Mouse (Mus musculus): ENCODE data around the gene Egln1.

The Egln1 gene

GRCm38 (mm10) chr8:124909936-124910335, 39.2 kb downstream of the Egln1 start:
- intact Hi-C loops (cut with DNase I): loop anchor here (5.0 kb wide), 1 partner anchor 37 kb away; the partner anchor contains the start of gene Egln1

GRCm38 (mm10) chr8:124905482-124905881, 43.6 kb downstream of the Egln1 start:
- intact Hi-C loops (cut with DNase I): loop anchor here (5.0 kb wide), 1 partner anchor 42 kb away; the partner anchor contains the start of gene Egln1

- intact Hi-C loops (cut with DNase I): no loop called here
Measured at GRCm38 (mm10) chr8:124903198-124903597, 45.9 kb downstream of the Egln1 start.

- intact Hi-C loops (cut with DNase I): loop anchor here (5.0 kb wide), 2 partner anchors 36 to 134 kb away; partner anchors contain the start of genes 2810004N23Rik and Gnpat
Measured at GRCm38 (mm10) chr8:124898251-124898905, 50.7 kb downstream of the Egln1 start.

GRCm38 (mm10) chr8:124897386-124898250, 51.5 kb downstream of the Egln1 start, which contains the start of the genes Exoc8 and Sprtn:
Gene Exoc8 (minus strand): TSS chr8:124897705.
Gene Sprtn (plus strand): TSS chr8:124897886.
- intact Hi-C loops (cut with DNase I): loop anchor here (5.0 kb wide), 2 partner anchors 35 to 135 kb away; partner anchors contain the start of genes 2810004N23Rik and Gnpat

GRCm38 (mm10) chr8:124896632-124897385, 52.3 kb downstream of the Egln1 start:
- intact Hi-C loops (cut with DNase I): loop anchor here (5.0 kb wide), 2 partner anchors 35 to 135 kb away; partner anchors contain the start of genes 2810004N23Rik and Gnpat

- intact Hi-C loops (cut with DNase I): loop anchor here (5.0 kb wide), 2 partner anchors 34 to 136 kb away; partner anchors contain the start of genes 2810004N23Rik and Gnpat
Measured at GRCm38 (mm10) chr8:124896010-124896631, 53.0 kb downstream of the Egln1 start.

GRCm38 (mm10) chr8:124892596-124892995, 56.5 kb downstream of the Egln1 start:
- intact Hi-C loops (cut with DNase I): no loop called here

- intact Hi-C loops (cut with DNase I): no loop called here
Measured at GRCm38 (mm10) chr8:124888385-124888784, 60.7 kb downstream of the Egln1 start.

- intact Hi-C loops (cut with DNase I): no loop called here
Measured at GRCm38 (mm10) chr8:124878946-124879526, 70.1 kb downstream of the Egln1 start.

GRCm38 (mm10) chr8:124878141-124878540, 71.0 kb downstream of the Egln1 start:
- intact Hi-C loops (cut with DNase I): no loop called here

GRCm38 (mm10) chr8:124872690-124873089, 76.4 kb downstream of the Egln1 start:
- intact Hi-C loops (cut with DNase I): no loop called here

GRCm38 (mm10) chr8:124872081-124872480, 77.0 kb downstream of the Egln1 start:
- intact Hi-C loops (cut with DNase I): no loop called here

GRCm38 (mm10) chr8:124871474-124871873, 77.7 kb downstream of the Egln1 start:
- intact Hi-C loops (cut with DNase I): no loop called here

- intact Hi-C loops (cut with DNase I): no loop called here
Measured at GRCm38 (mm10) chr8:124869708-124870107, 79.4 kb downstream of the Egln1 start.

- intact Hi-C loops (cut with DNase I): no loop called here
Measured at GRCm38 (mm10) chr8:124867126-124867525, 82.0 kb downstream of the Egln1 start.

GRCm38 (mm10) chr8:124866669-124867068, 82.5 kb downstream of the Egln1 start:
- intact Hi-C loops (cut with DNase I): no loop called here

- intact Hi-C loops (cut with DNase I): loop anchor here (5.0 kb wide), 1 partner anchor 34 kb away; the partner anchor contains the start of genes Exoc8 and Sprtn
Measured at GRCm38 (mm10) chr8:124863729-124864128, 85.4 kb downstream of the Egln1 start.

- intact Hi-C loops (cut with DNase I): loop anchor here (5.0 kb wide), 1 partner anchor 34 kb away; the partner anchor contains the start of genes Exoc8 and Sprtn
Measured at GRCm38 (mm10) chr8:124863163-124863677, 85.9 kb downstream of the Egln1 start.
